Mouse (Mus musculus): ENCODE measurements at regions not wholly inside any gene's neighbourhood (a gene's known extent, or its start where the extent isn't known, plus 50 kb on each side); places are given as distances from the start of the nearest gene placed in this dataset.

DNA sequence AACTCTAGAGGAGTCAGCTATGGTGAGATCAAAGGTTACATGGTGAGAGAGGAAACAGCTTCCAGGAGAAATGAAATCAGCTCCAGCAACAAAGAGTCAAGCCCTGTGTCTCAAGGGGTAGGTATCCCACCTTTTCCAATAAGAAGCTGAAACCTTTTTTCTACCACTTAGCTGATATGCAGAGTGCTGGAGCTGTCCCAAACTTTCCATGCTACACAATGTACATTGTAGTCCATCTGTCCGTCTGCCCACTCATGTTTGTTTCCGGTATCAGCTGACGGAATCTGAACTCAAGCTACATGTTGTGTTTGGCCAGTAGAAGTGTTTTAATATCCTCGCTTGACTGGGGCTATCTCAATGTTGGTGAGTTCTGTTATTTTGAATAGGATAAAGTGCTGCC, 83.6 kb upstream of the Ngf start:
- no peak for DNase-seq (ENCODE audit: low spot score)

DNA sequence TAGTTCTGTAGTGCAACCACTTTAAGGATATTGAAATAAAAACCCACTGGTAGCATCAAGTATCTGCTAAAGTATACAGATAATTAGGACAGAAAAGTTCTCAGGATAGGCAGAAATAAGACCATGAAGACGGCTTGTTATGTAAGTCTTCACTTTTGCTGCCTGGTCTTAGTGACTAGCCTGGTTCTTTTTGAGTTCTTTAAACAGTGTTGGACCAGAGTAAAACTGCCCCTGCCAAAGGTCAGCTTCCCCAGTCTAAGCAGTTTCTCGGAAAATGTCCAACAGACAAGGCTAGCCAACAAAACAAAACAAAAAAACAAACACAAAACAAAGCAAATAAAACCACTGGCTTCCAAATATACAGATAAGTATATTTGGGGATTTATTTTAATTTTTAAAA, 85.1 kb upstream of the Ngf start:
- no peak for DNase-seq (ENCODE audit: low spot score)

DNA sequence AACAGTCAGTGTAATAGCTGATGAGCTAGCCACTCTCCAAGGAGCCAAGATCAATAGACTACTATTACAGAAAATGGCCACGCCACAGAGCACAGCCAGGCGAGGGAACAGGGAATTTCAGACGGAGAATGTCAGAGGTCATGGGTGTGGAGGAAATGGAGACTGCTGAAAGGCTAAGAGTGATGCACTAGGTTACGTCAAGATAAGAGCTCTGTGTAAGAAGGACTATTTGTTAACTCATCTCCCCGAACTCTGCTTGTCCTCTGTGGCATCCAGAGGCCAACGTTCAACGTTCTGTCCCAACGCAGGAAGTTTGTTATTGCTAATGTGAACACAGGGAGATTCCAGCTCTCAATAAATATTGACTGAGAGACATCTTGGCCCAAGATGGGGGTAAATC, 86.0 kb upstream of the Ngf start:
- no peak for DNase-seq (ENCODE audit: low spot score)

DNA sequence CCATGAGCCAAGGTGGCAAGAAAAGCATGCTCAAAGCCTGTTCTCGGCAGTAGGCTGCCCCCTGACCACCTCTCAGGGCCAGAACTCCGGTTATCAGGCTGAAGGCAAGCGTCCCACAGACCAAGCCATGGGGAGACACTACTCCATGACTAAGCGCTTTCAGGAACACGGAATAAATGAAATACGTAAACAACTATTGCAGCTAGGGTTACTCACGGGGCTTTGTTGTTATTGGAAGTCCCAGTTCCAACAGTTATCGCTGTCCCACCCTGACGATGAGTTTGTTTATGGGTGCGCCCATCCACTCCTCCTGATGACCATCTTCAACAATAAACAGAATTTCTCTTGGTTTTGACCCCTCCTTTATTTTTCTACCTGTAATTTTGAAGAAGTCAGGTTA, 88.0 kb upstream of the Ngf start:
- DNase-seq (ENCODE audit: low spot score): no peak

DNA sequence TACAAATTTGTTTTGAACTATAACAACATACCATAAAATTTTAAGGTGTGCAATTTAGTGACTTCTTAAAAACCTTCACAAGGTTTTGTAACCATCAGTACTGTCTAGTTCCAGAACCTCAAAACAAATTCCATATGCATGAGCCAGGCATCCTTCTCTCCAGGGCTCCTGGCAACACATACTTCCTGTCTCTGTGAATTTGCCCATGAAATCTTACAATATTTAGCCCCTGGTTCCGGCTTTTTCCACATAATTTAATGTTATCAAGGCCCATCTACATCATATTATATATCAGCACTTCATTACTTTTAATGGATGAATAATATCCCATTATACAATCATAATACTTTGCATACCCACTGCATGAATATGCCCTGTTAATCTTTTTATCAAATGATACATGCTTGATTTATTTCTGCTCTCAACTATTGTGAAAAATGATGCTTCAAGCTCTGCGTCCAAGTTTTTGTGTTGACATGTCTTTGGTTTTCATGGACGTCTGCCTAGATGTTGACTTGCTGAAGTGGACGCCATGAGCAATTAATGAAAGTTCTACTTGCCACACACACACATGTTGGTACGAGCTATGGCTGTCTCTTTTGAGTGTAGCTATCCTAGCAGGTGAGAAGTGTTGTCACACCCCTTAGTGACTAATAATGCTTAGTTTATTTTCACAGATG, 95.2 kb upstream of the Ngf start:
- no peak for DNase-seq (ENCODE audit: low spot score)

DNA sequence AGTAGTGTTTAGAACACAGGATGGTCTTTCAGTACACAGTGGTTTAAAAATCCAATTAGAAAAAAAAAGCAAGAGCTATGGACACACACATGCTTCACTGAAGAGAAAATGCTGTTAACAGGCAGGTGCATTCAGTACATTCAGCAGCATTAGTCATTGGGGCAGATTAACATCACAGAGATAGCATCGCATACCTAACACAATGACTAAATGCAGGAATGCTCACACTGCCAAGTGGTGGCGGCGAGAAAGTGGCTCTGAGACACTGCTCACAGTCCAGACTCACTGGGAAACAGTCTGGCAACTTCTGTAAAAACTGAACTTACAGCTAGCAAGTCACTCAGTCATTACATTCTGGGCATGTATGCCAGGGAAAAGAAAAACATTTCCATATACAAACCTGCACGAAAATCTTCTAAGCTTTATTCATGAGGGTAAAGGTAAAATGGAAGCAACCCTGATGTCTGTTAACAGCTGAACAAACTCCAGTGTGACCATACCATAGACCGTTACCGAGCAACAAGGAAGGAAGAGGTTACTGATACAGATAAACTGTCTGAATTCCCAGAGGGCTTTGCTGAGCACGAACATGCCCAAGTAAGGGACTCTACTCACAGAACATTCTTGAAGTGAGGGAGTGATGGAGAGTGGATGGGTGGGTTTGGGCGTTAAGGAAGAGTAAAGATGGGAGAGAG, 97.4 kb upstream of the Ngf start:
- DNase-seq (ENCODE audit: low spot score): no peak

DNA sequence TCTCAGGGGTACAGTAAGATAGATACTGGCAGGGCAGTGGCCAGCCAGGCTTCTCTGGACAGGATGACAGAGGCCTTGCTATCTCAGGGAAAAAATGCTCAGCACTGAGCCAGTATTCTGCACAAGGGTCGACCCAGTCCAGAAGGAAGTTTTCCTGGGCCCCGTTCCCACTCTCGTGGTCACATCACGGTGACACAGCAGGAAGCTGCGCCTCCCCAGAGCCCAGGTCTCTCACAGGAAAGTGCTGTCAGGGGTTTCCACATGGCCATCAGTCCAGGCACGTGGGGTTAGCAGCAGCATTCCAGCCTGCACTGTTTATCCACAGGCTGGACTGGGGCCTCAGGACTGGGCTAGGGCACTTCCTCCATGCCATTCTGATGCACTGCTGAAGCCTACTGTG, 103.5 kb upstream of the Ngf start:
- DNase-seq (ENCODE audit: low spot score): no peak

DNA sequence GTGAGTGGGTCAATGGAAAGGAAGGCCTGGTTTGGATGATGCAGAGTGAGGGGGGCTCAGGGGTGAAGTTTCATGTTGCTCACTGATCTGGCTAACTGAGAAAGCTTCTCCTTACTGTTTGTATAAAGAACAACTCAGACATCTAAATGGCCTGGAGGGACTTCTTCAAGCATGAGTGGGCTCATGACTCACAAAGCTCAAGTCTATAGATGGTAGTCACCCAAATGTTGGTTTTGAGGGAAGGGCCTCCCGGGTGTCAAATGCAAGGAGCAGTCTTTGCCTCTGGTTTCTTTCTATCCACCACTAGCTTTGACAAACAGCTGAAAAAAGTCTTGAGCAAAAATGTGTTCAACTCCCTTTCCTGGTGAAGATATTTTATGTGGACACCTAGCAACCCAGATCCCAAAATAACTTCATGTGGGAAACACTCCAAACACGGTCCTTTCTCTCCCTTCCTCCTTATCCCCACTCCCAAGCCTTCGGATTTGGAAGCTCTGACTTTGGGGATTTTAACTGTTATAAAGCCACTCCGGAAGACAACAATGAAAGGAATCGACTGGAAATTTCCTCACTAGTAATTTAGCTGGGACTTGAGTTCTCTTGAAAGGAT, 105.3 kb upstream of the Ngf start:
- DNase-seq (ENCODE audit: low spot score): no peak

DNA sequence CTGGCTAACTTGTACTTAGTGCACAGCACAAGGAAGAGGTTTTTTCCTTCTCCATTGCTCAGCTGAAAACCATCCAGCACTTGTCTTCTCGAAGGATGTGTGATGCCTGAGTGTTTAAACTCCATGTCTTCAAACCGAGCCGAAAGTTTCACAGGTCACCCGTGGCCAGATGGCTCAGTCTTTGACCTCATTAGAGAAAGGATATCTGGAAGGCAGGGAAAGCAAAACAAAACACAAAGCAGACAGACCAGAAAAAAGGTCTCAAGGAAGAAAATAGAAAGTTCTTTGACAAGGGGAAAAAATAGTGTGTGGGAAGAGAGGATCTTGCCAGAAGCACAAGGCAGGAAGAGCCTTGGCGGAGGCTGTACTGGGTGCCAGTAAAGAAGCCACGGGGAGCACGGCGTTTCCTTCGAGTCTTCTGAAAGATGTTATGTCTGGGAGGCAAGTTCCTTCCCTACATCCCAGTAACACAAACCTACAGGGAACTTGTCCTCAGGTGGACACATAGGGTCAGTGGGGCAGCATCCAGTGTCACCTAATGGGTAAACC, 108.9 kb upstream of the Ngf start:
- no peak for DNase-seq (ENCODE audit: low spot score)

DNA sequence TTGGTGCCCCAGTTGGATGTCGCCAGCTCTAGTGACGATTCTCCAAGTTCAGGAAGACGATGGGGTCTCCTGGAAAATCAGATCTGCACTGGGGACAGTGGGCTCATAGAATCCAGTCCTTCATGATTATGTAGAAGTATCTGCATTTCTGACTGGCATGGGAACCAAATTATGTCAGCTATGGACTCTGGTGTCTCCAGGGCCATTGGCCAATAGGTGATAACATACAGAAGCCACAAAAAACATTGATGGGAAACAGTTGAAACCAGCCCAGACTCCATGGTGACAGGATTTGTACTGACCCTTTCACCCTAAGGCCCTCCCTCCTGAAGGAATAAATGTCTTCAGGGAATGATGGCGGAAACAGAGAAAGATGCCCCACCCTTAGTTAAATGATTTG, 110.9 kb upstream of the Ngf start:
- no peak for DNase-seq (ENCODE audit: low spot score)

DNA sequence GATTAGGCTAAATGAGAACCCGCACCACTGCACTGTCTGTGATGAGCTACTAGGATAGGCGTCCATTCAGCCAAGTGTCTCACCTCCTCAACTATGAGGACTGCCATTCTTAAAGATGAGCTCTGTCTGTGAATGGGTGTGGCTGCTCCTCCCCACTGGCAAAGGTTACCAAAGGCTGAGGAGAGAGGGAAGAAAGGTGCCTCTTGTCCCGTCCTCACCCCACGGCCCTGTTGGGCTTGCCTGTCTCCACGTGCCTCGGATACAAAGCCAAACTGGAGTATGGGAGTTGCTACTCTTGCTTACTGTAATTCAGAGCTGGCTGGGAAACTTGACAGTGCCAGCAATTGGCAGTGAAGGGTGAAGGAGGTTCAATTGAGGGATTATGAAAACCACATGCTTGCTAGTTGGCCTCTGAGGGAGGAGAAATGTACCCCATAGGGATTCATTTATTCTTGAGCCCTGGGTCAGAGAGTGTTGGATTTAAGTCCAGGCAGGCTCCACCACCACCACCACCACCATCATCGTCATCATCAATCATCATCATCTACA, 112.6 kb upstream of the Ngf start:
- no peak for DNase-seq (ENCODE audit: low spot score)

DNA sequence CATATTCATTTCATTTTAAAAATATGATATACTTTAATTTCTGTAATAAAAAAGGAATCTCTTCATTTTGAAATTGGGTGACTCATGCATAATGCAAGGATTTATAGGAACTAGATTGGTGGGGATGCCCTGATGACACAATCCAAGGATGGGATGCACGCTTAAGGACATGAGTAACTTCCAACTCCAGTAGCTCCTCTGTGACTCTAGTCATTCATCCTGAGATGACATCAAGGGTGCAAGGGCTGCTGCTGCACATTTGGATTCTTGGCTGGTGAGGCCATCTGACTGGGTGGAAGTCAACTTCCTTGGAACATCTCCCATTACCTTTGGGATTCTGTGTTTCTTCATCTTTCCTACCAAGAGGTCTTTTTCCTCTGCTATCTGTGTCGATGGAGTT, 114.4 kb upstream of the Ngf start:
- no peak for DNase-seq (ENCODE audit: low spot score)

DNA sequence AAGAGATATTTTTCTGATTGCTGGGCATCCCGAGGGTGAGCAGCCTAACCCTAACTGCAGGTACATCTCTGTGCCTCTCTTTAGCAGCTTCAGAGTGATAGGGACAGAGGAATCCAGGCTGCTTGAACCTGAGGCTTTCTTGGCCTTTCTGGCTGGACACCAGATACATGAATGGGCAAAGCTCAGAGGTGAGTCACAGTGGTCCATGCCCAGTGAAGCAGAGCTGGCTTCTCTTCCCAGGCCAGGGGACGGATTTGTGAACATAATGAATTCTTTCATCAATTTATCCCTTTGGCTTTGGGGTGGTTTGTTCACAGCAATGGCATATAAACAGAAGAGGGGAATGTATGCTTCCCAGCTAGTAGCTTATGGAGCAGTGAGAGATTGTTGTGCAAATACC, 114.9 kb upstream of the Ngf start:
- no peak for DNase-seq (ENCODE audit: low spot score)

DNA sequence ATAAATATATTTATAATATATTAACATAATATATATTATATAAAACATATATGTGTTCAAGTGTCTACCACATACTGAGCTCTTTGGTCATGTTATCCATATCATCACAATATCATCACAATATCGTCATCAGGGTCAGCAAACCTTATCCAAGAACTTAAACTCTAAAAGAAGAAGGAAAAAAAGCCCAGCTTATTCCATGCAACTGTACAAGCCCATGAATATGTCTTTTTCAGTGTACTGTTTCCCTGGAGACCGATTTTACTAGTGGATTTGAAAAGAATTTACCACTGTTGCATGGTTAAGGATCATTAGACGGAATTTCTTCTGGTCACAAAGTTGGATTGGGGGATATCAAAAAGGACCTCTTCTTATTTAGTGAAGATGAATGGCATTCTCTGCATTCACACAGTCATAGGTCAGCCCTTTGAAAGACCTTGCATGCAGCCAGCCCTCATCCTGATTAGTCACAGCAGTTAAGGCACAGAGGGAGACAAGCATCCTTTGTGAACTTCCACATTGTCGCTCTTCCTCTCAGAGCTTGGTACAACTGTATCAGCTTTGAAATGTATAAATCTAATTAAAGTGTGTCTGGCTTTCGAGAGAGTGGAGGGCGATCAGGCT, 116.3 kb upstream of the Ngf start:
- no peak for DNase-seq (ENCODE audit: low spot score)

DNA sequence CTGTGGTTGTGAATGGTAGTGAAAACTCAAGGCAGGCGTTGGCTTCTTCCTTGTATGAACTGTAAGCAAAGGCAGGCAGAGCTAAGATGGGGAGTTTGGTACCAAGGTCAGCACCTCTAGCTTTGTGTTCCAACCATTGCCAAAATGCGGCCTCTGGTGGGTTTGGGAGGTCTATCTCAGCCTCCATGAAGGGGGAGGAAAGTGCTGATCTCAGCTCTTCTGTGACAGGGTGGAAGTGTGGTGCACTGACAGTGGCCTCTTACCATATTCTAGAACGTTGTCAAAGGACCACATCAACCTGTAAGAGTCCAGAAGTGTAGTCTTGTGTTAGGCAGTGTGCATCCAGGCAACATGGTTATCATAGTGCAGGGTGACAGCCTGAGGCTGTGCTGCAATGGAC, 123.6 kb upstream of the Ngf start:
- DNase-seq (ENCODE audit: low spot score): no peak

DNA sequence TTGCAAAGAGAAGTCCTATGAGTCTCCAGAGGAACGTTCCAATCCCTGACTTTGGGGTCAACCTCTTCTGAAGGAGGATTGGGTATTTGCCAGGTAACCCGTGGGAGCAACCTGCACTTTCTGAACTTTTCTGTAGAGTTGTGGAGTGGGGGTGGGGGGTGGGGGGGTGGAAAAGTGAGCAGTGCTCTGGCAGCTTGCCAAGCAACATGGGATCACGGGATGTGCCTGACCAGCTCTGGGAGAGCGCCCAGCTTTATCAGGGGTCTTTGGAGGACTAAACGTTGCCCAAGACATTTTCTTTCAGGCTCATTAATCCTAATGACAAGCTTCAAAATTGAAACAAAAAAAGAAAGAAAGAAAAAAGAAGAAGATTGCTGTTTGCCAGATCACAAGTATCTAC, 124.4 kb upstream of the Ngf start:
- no peak for DNase-seq (ENCODE audit: low spot score)

DNA sequence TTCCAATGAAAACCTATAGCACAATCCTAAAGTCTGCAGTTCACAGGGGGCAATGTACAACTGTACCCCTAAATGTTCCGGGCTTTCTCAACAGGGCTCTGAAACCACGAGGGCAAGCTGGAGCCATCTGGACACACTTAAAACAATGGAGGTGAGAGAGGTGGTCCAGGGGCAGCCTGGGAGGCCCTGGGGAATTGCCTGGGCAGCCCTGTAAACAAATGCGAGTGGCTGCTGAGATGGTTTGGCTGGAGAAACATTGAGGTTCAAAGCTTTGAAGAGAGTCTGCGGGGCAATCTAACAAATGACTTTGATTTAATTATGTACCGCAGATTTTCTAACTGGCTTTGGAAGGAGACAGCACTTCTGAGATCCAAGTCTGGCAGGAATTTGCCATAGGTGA, 129.0 kb upstream of the Ngf start:
- no peak for DNase-seq (ENCODE audit: low spot score)

DNA sequence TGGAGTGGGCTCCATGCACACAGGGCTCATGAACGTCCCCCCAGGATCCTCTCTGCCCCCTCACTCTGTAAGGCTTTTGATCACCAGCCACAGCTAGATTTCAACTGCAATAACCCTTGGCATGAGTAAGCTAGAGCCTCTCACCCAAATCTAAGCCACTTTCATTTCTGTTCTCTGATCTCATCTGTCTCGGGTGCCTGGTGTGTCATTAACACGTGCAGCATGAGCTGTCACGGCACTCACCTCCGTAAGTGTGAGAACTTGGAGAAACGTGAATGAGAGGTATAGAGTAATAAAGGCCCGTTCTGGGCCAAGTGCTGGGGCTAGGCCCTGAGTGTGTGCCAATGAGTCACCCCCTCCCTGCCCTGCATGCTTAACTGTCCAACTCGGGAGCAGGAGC, 131.8 kb upstream of the Ngf start:
- no peak for DNase-seq (ENCODE audit: low spot score)

DNA sequence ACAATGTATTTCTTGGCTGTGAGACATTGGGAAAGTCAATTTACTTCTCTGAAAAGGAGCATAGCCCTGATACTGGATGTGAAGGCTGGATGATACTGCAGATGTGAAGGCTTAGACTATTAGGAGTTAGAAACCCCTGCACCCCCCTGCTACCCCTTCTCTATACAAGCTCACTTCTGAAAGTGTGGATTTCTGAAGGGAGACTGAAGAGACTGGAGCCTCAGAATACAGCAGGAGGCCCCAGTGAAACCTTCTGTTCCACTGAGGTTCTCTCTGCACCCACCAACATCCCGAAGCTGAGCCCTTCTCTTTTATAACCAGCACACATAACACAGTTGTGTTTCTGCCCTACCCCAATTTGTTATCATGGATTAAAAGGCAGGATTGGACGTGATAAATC, 131.7 kb upstream of the Vangl1 start:
- DNase-seq (ENCODE audit: low spot score): no peak

DNA sequence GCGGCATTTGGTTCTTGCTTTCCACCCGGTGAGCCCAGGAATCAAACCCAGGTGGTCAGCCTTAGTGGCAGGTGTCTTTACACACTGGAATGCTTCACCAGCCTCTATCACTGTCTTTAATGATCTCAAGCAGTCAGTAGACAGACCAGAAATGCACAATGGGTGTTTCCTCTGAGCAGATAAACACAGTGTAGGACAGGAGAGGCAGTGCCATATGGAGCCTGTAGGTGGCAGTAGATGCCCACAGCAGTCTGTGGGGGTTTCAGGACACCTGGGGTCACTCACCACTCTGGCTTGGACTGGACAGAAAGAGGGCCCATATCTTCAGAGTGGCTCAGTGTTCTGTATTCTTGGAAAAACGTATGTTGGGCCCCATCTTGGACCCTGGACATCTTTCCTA, 130.7 kb upstream of the Vangl1 start:
- DNase-seq (ENCODE audit: low spot score): no peak

DNA sequence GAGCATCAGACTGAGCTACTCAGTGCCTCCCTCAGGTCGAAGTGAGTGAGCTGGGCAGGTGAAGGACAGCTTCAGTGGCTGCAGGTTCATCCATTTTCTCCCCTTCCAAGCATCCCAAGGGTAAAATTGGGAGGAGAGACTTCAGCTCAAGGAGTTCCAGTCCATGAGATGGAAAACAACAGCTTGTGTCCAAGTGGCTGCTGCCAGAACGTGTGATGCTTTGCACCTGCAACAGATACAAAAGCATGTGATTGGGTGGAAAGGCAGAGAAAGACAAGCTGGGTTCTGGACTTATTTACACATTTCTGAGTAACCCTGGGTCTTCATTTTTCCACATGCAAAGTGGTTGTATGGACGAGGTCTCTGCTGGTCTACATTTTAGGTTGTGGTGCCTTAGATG, 127.7 kb upstream of the Vangl1 start:
- DNase-seq (ENCODE audit: low spot score): no peak

DNA sequence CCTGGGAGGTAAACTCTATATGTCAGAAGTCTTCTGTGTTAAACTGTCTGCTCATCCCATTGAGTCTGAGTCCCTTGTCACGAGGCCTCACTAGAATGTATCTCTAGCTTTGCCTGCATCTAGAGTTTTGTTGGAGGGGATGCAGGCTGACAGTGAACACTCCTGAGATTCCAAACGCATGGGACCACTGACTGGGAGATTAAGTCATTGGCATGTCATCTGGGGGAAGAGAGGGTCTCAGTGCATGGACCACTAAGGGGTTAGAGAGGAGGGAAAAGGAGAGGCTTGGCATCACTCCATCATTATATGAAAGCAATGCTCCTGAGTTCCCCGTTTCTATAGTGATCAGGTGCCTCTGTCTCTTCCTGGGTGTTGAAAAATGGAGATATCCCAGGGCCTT, 114.8 kb upstream of the Vangl1 start:
- DNase-seq (ENCODE audit: low spot score): no peak

DNA sequence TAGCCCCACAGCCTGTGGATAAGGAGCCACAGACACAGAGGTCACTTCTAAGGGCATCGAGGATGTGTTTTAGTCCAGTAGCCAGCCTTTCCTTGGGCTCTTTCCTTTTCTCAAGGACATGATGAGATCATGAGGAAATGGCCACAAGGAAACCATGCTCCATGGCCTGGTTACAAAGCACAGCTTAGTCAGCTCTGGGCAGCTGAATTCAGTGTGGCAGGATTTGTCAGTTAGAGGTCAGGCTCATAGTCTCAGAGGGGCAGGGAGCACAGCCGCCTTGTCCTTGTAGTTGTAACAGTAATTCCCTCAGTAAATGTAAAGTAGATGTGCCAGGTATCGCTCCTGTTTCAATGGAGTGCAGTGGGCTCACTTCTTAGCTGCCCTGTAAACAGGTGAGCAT, 111.7 kb upstream of the Vangl1 start:
- no peak for DNase-seq (ENCODE audit: low spot score)
